Mouse (Mus musculus) monocyte, adult 5-6 weeks (primary cell): Measurements from ENCODE around the gene Apoa4. TPM values are rescaled to one million over a fixed set of nuclear protein-coding genes. Genes with fewer than 3 reads are reported as not detected.

Experiments
- ATAC-seq: fragments of 153-309, 156-312 bp; replicated peaks from 2 replicates; pipeline ENCODE4 v1.8.0; 2017; ENCODE audit warnings: mild to moderate bottlenecking; ENCODE audit not compliant: low TSS enrichment, insufficient number of reproducible peaks, severe bottlenecking, poor library complexity, low FRiP score
- total RNA-seq: library from RNA; stranded (forward); fragments of 200-1000, 200-491, 200-594 nt; gene quantifications from 3 replicates; pipeline ENCODE4 v1.2.3, GENCODE M21; 2017

Apoa4 gene
- total RNA-seq, 1 experiment from 2014 or later, result not detected

GRCm38 (mm10) chr9:46224101-46224500 lies 16.4 kb upstream of the Apoa4 start:
- ATAC-seq, result no peak

GRCm38 (mm10) chr9:46224945-46225660 lies 15.4 kb upstream of the Apoa4 start:
- no peak for ATAC-seq

GRCm38 (mm10) chr9:46227064-46227614 lies 13.4 kb upstream of the Apoa4 start:
- no peak for ATAC-seq

- ATAC-seq, result no peak
Observed at GRCm38 (mm10) chr9:46228491-46228890, 12.0 kb upstream of the Apoa4 start, which contains the start of gene Apoa1. Gene Apoa1 (plus strand): TSS chr9:46228580.

GRCm38 (mm10) chr9:46229573-46230449 lies 10.7 kb upstream of the Apoa4 start:
- ATAC-seq, result no peak; the same call in 1 of the 2 replicates

GRCm38 (mm10) chr9:46230450-46230975 lies 10.0 kb upstream of the Apoa4 start:
- no peak for ATAC-seq

GRCm38 (mm10) chr9:46235196-46235595 lies 5.3 kb upstream of the Apoa4 start:
- ATAC-seq, result no peak

- ATAC-seq, result no peak
Observed at GRCm38 (mm10) chr9:46235596-46235648, 5.1 kb upstream of the Apoa4 start, which contains the start of gene Apoc3. Gene Apoc3 (minus strand): TSS chr9:46235636.

GRCm38 (mm10) chr9:46235649-46236048 lies 4.8 kb upstream of the Apoa4 start:
- ATAC-seq, result no peak

- no peak for ATAC-seq
Observed at GRCm38 (mm10) chr9:46238850-46239249, 1.6 kb upstream of the Apoa4 start.

GRCm38 (mm10) chr9:46241818-46242217 lies 1.3 kb downstream of the Apoa4 start:
- ATAC-seq, result no peak

- no peak for ATAC-seq
Observed at GRCm38 (mm10) chr9:46243122-46243521, 2.6 kb downstream of the Apoa4 start.

- no peak for ATAC-seq
Observed at GRCm38 (mm10) chr9:46243584-46243983, 3.1 kb downstream of the Apoa4 start.

GRCm38 (mm10) chr9:46246752-46247324 lies 6.3 kb downstream of the Apoa4 start:
- ATAC-seq, result peak; percentile 60; the same call in 1 of the 2 replicates

- ATAC-seq, result no peak
Observed at GRCm38 (mm10) chr9:46256177-46256576, 15.7 kb downstream of the Apoa4 start.

GRCm38 (mm10) chr9:46256658-46257385 lies 16.3 kb downstream of the Apoa4 start:
- 0 out of 2 replicates have a peak, but pooled peaks have one; percentile 27 for ATAC-seq

- ATAC-seq, result no peak
Observed at GRCm38 (mm10) chr9:46257546-46257945, 17.1 kb downstream of the Apoa4 start.

- no peak for ATAC-seq
Observed at GRCm38 (mm10) chr9:46259111-46259510, 18.6 kb downstream of the Apoa4 start.

GRCm38 (mm10) chr9:46261131-46261530 lies 20.6 kb downstream of the Apoa4 start:
- no peak for ATAC-seq
